Mouse (Mus musculus): ENCODE data around the gene Fbxw11.

DNA sequence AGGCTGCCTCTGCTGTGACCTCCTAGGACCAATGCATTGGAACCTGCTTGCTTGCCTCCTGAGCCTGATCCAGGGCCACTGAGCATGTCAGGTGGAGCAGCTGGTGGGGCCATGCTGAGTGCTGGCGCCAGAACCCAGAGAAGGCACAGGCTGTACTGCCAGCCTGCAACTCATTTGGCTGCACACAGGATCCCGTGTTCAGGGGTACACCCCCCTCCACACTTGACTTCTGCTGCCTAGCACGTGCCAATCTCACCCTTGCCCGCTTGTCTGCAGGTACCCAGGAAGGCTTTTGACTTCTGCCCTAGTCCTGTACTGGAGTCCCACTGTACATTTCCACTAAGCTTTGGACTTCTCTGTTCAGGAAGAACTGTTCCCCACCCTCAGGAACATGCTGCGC lies 19.3 kb upstream of the Fbxw11 start:
- TF ChIP-seq CTCF (IDR thresholded peaks at IDR 0.05; ENCODE audit: low read depth, low read length): no peak
- no peak for TF ChIP-seq POLR2A (IDR thresholded peaks at IDR 0.05; ENCODE audit: borderline replicate concordance, low read depth, low read length)
